Mouse (Mus musculus): ENCODE data around the gene Cdh26.

Gene Cdh26

GRCm38 (mm10) chr2:178513636-178514071 lies 83.3 kb downstream of the Cdh26 start:
- no peak for DNase-seq

- no peak for DNase-seq
Measured at GRCm38 (mm10) chr2:178516421-178516820, 86.1 kb downstream of the Cdh26 start.

- DNase-seq, result no peak
Measured at GRCm38 (mm10) chr2:178516941-178517340, 86.6 kb downstream of the Cdh26 start.

GRCm38 (mm10) chr2:178519321-178519720 lies 89.0 kb downstream of the Cdh26 start:
- no peak for DNase-seq

GRCm38 (mm10) chr2:178520216-178520615 lies 89.9 kb downstream of the Cdh26 start:
- DNase-seq, result no peak

- DNase-seq, result no peak
Measured at GRCm38 (mm10) chr2:178522331-178522730, 92.0 kb downstream of the Cdh26 start.

- no peak for DNase-seq
Measured at GRCm38 (mm10) chr2:178522786-178523185, 92.5 kb downstream of the Cdh26 start.

- no peak for DNase-seq
Measured at GRCm38 (mm10) chr2:178526776-178527175, 96.4 kb downstream of the Cdh26 start.

GRCm38 (mm10) chr2:178531226-178531625 lies 100.9 kb downstream of the Cdh26 start:
- no peak for DNase-seq

GRCm38 (mm10) chr2:178536574-178536973 lies 106.2 kb downstream of the Cdh26 start:
- no peak for DNase-seq

Data from spleen, adult 18-20 months (tissue).